Mouse (Mus musculus) embryonic facial prominence, embryonic 13.5 days (tissue): Measurements from ENCODE around the gene Sgms2. TPM values are rescaled to one million over a fixed set of nuclear protein-coding genes. Genes with fewer than 3 reads are reported as not detected.

ENCODE experiments used
- ATAC-seq: fragments of 200-750 bp; cut with Nextera tagmentation; 2 replicates; pipeline ENCODE4 v1.8.0; 2017; ENCODE audit warnings: low read depth; ENCODE audit not compliant: insufficient number of reproducible peaks, insufficient read depth, low FRiP score, low TSS enrichment
- H3K27ac ChIP-seq: fragments of 300-500 bp; sonication (generic); 2 replicates; pipeline ENCODE4 v1.5.1; 2015; ENCODE audit warnings: moderate library complexity, mild to moderate bottlenecking, inconsistent platforms
- H3K27me3 ChIP-seq: fragments of 300-500 bp; sonication (generic); 2 replicates; pipeline ENCODE4 v1.6.1; 2015; ENCODE audit warnings: mild to moderate bottlenecking, inconsistent platforms
- H3K36me3 ChIP-seq: fragments of 300-500 bp; sonication (generic); 2 replicates; pipeline ENCODE4 v1.6.1; 2015; ENCODE audit warnings: mild to moderate bottlenecking, inconsistent platforms
- H3K4me1 ChIP-seq: fragments of 300-500 bp; sonication (generic); 2 replicates; pipeline ENCODE4 v1.6.1; 2015; ENCODE audit warnings: inconsistent platforms
- H3K4me2 ChIP-seq: fragments of 300-500 bp; sonication (generic); 2 replicates; pipeline ENCODE4 v1.6.1; 2015; ENCODE audit warnings: moderate library complexity, mild to moderate bottlenecking, inconsistent platforms
- H3K4me3 ChIP-seq: fragments of 300-500 bp; sonication (generic); 2 replicates; pipeline ENCODE4 v1.5.1; 2015; ENCODE audit warnings: mild to moderate bottlenecking, inconsistent platforms
- H3K9ac ChIP-seq: fragments of 300-500 bp; sonication (generic); 2 replicates; pipeline ENCODE4 v1.6.1; 2015; ENCODE audit warnings: mild to moderate bottlenecking, inconsistent platforms
- H3K9me3 ChIP-seq: fragments of 300-500 bp; sonication (generic); 2 replicates; pipeline ENCODE4 v1.6.1; 2016; ENCODE audit warnings: inconsistent platforms
- WGBS: fragments of 180-500 bp; shearing (Covaris S2); methylation state at CpG from one replicate; pipeline ENCODE4 v1.1.7; 2015; ENCODE audit warnings: mixed read lengths; 5-methylcytosine and 5-hydroxymethylcytosine counted together
- polyA plus RNA-seq: library from polyadenylated mRNA; unstranded; fragments of >200 nt; fragmentation: Nextera tagmentation; extraction: Ambion mirVana; gene quantifications from 2 replicates; pipeline ENCODE4 v1.2.1, GENCODE M21; 2015

Sgms2 gene
- polyA plus RNA-seq, 1 experiment from 2014 or later = 14.8 TPM

GRCm38 (mm10) chr3:131326637-131327036 is 164.6 kb downstream of the Sgms2 start:
- H3K9me3 ChIP-seq = 0 out of 2 replicates have a peak, but pooled peaks cover 6% of the 10 kb centered on the region
- no peak overlapping the region for H3K4me2 ChIP-seq
- H3K36me3 ChIP-seq = no peaks in the 10 kb centered on the region
- no peak overlapping the region for H3K4me3 ChIP-seq
- ATAC-seq = no peak
- 83% methylated on average over 4 of the region's 4 CpGs for WGBS
- H3K4me1 ChIP-seq = no peaks in the 10 kb centered on the region
- no peak overlapping the region for H3K9ac ChIP-seq
- no peaks in the 10 kb centered on the region for H3K27me3 ChIP-seq
- no peak overlapping the region for H3K27ac ChIP-seq

DNA sequence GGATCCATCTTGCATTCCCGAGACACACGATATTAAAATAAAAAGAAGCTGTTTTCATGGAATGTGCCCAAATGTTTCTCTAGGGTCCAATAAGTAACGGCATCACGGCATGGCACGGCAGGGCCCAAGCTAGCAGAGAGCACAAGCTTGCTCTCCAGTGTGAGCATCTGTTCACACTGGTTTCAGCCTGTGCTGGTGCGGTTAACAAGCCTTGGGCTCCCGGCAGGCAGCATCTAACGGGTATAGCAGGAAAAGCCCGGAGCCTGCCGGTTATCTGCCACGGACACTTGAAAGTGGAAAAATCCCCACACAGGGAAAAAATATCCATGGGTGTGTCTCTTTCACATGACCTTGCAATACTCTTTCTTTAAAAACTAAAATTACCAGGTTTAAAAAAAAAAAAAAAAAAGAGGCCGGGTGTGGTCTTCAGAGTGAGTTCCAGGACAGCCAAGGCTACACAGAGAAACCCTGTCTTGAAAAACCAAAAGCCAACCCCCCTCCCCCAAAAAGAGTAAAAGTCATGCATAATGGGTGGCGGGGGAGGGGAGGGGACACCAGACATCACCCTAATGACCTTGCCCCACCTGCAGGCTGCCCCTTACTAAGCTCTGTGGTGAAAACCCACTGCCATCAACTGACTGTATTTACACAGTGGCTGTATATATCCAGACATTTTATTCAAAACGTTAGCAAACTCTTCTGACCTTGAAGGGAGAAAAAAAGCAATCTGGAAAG is 169.0 kb downstream of the Sgms2 start:
- H3K27me3 ChIP-seq = no peaks in the 10 kb centered on the region
- H3K4me2 ChIP-seq = no peak overlapping the region
- 66% methylated on average over 14 of the region's 14 CpGs for WGBS
- no peaks in the 10 kb centered on the region for H3K9me3 ChIP-seq
- no peak overlapping the region for H3K4me3 ChIP-seq
- ATAC-seq = no peak
- H3K36me3 ChIP-seq = no peaks in the 10 kb centered on the region
- peaks cover 7% of the 10 kb centered on the region for H3K4me1 ChIP-seq
- no peak overlapping the region for H3K9ac ChIP-seq
- no peak overlapping the region for H3K27ac ChIP-seq

- Histone ChIP-seq H3K36me3 (no peaks in the 10 kb centered on the region), H3K9ac (0 out of 2 replicates have a peak overlapping the region, but pooled peaks have one; percentile 12), H3K4me2 (peak overlapping the region; percentile 34; the same call in 1 of the 2 replicates), H3K9me3 (no peaks in the 10 kb centered on the region), H3K4me3 (no peak overlapping the region), H3K4me1 (peaks cover 7% of the 10 kb centered on the region), H3K27me3 (no peaks in the 10 kb centered on the region), H3K27ac (no peak overlapping the region)
- 5% methylated on average over 3 of the region's 3 CpGs for WGBS
- ATAC-seq = no peak
These were observed 171.0 kb downstream of the Sgms2 start for GRCm38 (mm10) chr3:131320184-131320583.

DNA sequence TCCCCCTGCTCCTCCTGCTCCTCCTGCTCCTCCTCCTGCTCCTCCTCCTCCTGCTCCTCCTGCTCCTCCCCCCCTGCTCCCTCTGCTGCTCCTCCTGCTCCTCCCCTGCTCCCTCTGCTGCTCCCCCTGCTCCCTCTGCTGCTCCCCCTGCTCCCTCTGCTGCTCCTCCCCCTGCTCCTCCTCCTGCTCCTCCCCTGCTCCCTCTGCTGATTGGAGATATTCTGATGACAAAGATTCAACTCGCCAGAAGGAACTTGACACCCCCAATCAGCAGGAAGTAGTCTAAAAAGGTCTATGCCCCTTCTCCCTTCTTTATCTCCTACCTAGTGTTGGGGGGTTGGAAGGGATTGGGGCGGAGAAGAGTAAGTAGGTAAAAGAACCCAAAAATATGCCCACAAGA is 173.0 kb downstream of the Sgms2 start:
- Histone ChIP-seq H3K36me3 (no peaks in the 10 kb centered on the region), H3K4me1 (peaks cover 7% of the 10 kb centered on the region), H3K4me2 (no peak overlapping the region), H3K9me3 (no peaks in the 10 kb centered on the region), H3K9ac (no peak overlapping the region), H3K27me3 (no peaks in the 10 kb centered on the region), H3K27ac (no peak overlapping the region), H3K4me3 (no peak overlapping the region)
- WGBS = 48% methylated on average over 2 of the region's 2 CpGs
- ATAC-seq = no peak

GRCm38 (mm10) chr3:131317126-131317525 is 174.1 kb downstream of the Sgms2 start:
- Histone ChIP-seq H3K9me3 (no peaks in the 10 kb centered on the region), H3K9ac (no peak overlapping the region), H3K27me3 (no peaks in the 10 kb centered on the region), H3K4me3 (no peak overlapping the region), H3K27ac (no peak overlapping the region), H3K36me3 (no peaks in the 10 kb centered on the region), H3K4me2 (no peak overlapping the region), H3K4me1 (peaks cover 7% of the 10 kb centered on the region)
- ATAC-seq = no peak
- WGBS = 73% methylated on average over 1 of the region's 1 CpGs

DNA sequence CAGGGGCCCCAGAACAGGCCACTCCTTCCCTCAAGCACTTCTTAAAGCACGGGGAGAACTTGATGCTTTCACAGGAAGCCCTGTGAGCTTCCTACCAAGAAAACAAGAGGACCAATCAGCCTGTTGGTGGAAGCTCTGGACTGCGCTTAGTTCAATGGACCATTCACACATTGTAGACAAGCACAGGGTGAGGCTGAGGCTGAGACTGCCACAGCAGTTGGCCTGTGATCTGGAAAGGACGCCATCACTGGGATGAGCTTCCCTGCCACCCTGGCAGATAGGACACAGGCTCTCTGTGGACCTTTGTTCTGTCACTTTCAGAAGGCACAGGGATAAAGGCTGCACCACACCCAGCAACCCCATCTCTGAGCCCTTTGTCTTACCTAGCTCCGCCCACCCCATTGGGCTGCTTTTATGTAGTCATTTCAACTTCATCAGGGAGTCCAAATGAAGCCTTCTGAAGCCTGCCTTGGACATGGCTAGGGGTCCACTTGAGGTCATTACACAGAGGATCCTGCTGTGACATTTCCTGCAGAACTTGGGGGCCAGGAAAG is 175.2 kb downstream of the Sgms2 start:
- H3K4me3 ChIP-seq = no peak overlapping the region
- 56% methylated on average over 4 of the region's 4 CpGs for WGBS
- H3K36me3 ChIP-seq = no peaks in the 10 kb centered on the region
- no peak overlapping the region for H3K27ac ChIP-seq
- H3K9me3 ChIP-seq = no peaks in the 10 kb centered on the region
- H3K4me2 ChIP-seq = no peak overlapping the region
- ATAC-seq = no peak
- H3K4me1 ChIP-seq = peaks cover 7% of the 10 kb centered on the region
- no peak overlapping the region for H3K9ac ChIP-seq
- H3K27me3 ChIP-seq = no peaks in the 10 kb centered on the region

DNA sequence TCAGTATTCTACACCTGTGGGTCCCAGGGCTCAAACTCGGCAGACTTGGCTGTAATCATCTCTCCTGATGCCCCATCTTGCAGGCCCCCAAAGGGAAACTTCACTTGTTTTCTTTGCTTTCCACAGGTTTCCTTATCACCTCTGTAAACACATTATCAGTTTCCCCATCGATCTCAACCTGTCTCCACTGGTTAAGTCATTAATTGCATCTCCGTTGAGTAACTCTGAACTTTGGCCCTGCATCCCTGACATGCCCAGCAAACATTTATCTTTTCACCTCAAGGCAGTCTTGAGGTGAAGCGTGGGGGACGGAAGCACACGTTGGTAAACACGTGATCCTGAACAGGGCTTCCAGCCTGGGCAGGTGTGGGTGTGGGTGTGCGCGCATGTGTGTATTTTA is 178.9 kb downstream of the Sgms2 start:
- no peaks in the 10 kb centered on the region for H3K27me3 ChIP-seq
- no peaks in the 10 kb centered on the region for H3K4me1 ChIP-seq
- H3K4me3 ChIP-seq = no peak overlapping the region
- peaks cover 7% of the 10 kb centered on the region; the same call in 1 of the 2 replicates for H3K9me3 ChIP-seq
- H3K9ac ChIP-seq = no peak overlapping the region
- no peak overlapping the region for H3K4me2 ChIP-seq
- WGBS = 87% methylated on average over 9 of the region's 9 CpGs
- no peak for ATAC-seq
- no peaks in the 10 kb centered on the region for H3K36me3 ChIP-seq
- H3K27ac ChIP-seq = no peak overlapping the region

GRCm38 (mm10) chr3:131310572-131310971 is 180.6 kb downstream of the Sgms2 start:
- Histone ChIP-seq H3K4me3 (no peak overlapping the region), H3K27ac (no peak overlapping the region), H3K36me3 (no peaks in the 10 kb centered on the region), H3K27me3 (no peaks in the 10 kb centered on the region), H3K9me3 (peaks cover 7% of the 10 kb centered on the region; the same call in 1 of the 2 replicates), H3K4me2 (no peak overlapping the region), H3K4me1 (no peaks in the 10 kb centered on the region), H3K9ac (no peak overlapping the region)
- WGBS = 90% methylated on average over 4 of the region's 4 CpGs
- no peak for ATAC-seq

- H3K4me1 ChIP-seq = no peaks in the 10 kb centered on the region; the same call in 1 of the 2 replicates
- no peak overlapping the region for H3K27ac ChIP-seq
- no peak for ATAC-seq
- H3K4me2 ChIP-seq = no peak overlapping the region
- no peaks in the 10 kb centered on the region for H3K36me3 ChIP-seq
- peaks cover 7% of the 10 kb centered on the region; the same call in 1 of the 2 replicates for H3K9me3 ChIP-seq
- no peak overlapping the region for H3K9ac ChIP-seq
- 82% methylated on average over 3 of the region's 3 CpGs for WGBS
- H3K27me3 ChIP-seq = no peaks in the 10 kb centered on the region
- H3K4me3 ChIP-seq = no peak overlapping the region
These were observed 183.4 kb downstream of the Sgms2 start for GRCm38 (mm10) chr3:131307811-131308210.

DNA sequence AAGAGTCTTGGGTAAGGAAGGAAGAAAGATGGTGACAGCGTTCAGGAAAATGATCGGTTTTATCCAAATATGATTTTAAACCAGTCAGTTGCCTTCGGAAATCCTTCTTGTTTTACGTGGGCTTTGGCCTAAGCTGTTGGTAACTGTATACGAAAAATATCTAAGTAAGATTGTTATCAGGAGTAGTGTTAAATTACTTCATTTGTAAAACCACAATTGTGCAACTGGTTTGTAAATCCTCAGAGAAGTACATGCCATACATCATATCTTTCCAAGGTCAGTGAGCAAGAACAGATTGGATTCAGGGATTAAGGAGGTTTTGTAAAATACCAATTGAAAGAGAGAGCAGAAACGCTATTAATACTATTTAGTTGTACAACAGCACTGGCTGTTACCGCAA is 185.0 kb downstream of the Sgms2 start:
- H3K36me3 ChIP-seq = no peaks in the 10 kb centered on the region
- no peak overlapping the region for H3K9ac ChIP-seq
- H3K27me3 ChIP-seq = no peaks in the 10 kb centered on the region
- 69% methylated on average over 7 of the region's 7 CpGs for WGBS
- no peak overlapping the region for H3K4me3 ChIP-seq
- peaks cover 7% of the 10 kb centered on the region; the same call in 1 of the 2 replicates for H3K9me3 ChIP-seq
- H3K4me1 ChIP-seq = peaks cover 6% of the 10 kb centered on the region; the same call in 1 of the 2 replicates
- no peak overlapping the region for H3K4me2 ChIP-seq
- H3K27ac ChIP-seq = no peak overlapping the region
- ATAC-seq = no peak

DNA sequence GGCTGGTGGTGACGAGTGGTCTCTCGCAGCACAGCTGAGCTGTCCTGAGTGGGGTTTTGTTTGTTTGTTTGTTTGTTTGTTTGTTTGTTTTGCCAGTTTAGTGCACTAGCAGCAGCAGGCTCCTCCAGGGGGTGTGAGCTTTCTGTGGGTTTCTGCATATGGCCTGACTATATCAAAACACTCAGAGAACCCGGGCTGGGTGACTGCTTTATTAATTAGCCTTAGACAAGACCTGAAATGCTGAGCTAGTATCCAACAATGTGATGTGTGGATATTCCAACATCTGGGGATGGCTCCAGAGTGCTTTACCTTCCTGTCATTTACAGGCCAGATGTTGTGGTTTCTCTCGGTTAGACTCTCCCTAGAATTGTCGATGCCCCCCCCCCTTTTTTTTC is 187.9 kb downstream of the Sgms2 start:
- no peaks in the 10 kb centered on the region; the same call in 1 of the 2 replicates for H3K9me3 ChIP-seq
- H3K36me3 ChIP-seq = no peaks in the 10 kb centered on the region
- WGBS = 17% methylated on average over 5 of the region's 5 CpGs
- H3K27ac ChIP-seq = no peak overlapping the region
- H3K27me3 ChIP-seq = no peaks in the 10 kb centered on the region
- 0 out of 2 replicates have a peak overlapping the region, but pooled peaks have one; percentile 75 for H3K9ac ChIP-seq
- H3K4me3 ChIP-seq = peak overlapping the region; percentile 77
- peak; percentile 12; the same call in 1 of the 2 replicates for ATAC-seq
- peaks cover 8% of the 10 kb centered on the region for H3K4me1 ChIP-seq
- H3K4me2 ChIP-seq = peak overlapping the region; percentile 98
